Mouse (Mus musculus) kidney, postnatal 10 days (tissue): ENCODE measurements around the gene Zfp146.
A peak's percentile ranks its signal among the peaks of the same experiment; 100 is the strongest.
"Not testable (repeated sequence)": the region's sequence is repeated elsewhere in the genome, so short reads cannot be mapped to it uniquely, and the experiment has no call there.

Source experiments
- DNase-seq: peaks from one replicate; pipeline ENCODE4 v3.0.0; 2021; ENCODE audit warnings: mixed read lengths

Zfp146 gene

DNA sequence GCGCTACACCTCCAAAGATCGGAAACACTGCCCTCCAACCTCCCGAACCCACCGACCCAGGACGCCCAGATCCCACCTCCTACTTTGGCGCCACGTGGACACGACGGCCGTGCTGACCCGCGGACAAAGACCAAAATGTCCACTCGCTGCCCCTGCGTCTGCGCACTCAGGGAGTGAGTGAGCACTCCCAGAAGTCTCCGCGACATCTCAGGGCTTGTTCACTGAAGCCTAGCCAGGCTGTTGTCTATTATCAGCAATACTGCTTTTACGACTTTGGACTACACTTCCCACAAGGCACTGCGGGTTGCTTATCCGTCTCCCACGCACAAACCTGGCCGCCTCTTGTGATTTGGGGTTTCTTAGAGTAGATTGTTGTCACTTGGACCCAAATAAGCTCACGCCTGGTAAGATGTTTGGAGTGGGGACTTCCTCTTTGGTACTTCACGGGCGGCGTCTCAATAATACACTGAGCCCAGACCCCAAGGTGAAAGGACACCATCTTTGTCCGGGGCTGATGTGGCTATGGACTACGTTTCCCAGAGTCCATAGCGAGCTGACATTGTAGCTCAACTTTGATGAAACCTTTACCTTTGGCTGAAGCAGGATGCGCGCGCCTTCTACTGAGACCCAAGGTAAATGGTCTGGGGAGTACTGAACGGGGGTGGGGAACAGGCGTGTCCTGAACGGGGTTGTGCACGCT lies at the start of gene Zfp146:
Gene Zfp146 (minus strand): TSS at position 168 of the 700 bp plus-strand sequence.
- DNase-seq: peak; percentile 94

- DNase-seq: no peak
Observed at GRCm38 (mm10) chr7:30217277-30217676, 47.7 kb upstream of the Zfp146 start.

- peak; percentile 89 for DNase-seq
Observed at GRCm38 (mm10) chr7:30216723-30217151, 47.2 kb upstream of the Zfp146 start.

GRCm38 (mm10) chr7:30215875-30216274 lies 46.3 kb upstream of the Zfp146 start:
- no peak for DNase-seq

DNA sequence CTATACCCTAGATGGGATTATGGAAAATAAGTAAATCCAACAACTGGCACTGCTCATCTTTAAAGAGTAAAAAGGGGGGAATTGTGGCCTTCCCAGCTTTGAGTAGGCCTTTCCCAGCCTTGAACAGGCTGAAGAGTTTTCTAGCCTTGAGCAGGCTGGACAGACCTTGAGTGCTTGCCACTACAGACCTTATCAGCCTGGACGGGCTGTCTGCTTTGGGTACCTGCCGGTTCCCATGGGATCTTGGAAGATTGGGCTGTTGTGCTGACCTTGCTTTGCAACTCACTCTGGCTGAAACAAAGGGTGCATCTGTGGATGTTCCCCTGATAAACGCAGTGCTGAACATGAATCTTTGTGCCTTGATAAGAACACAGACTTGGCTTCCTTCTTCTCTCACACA lies 44.3 kb upstream of the Zfp146 start:
- DNase-seq: no peak

DNA sequence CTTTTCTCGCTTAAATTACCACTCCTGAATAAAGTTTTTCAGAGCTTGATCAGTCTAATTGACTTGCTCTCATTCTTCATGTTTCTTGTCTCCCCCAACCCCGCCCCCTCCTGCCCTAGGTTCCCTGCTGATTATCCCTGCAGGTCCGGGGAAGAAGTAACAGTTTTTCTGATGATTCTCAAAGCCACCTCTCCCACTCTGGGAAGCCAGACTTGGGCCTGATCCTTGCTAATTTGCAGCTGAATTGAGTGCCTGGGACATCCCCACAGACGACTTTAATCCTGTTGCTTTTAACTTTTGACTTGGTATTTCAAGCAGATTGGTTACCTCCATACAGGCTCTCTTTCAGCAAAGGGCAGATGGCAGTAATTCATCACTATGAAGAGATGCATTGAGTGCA lies 41.5 kb upstream of the Zfp146 start:
- DNase-seq: no peak

GRCm38 (mm10) chr7:30206364-30206763 lies 36.8 kb upstream of the Zfp146 start:
- not testable (repeated sequence) for DNase-seq

GRCm38 (mm10) chr7:30205383-30205782 lies 35.8 kb upstream of the Zfp146 start:
- DNase-seq: peak; percentile 84

GRCm38 (mm10) chr7:30204380-30204779 lies 34.8 kb upstream of the Zfp146 start:
- no peak for DNase-seq

GRCm38 (mm10) chr7:30202895-30203690 lies 33.5 kb upstream of the Zfp146 start:
- DNase-seq: no peak

- DNase-seq: not testable (repeated sequence)
Observed at GRCm38 (mm10) chr7:30200661-30201060, 31.1 kb upstream of the Zfp146 start.

GRCm38 (mm10) chr7:30200200-30200599 lies 30.6 kb upstream of the Zfp146 start:
- peak; percentile 10 for DNase-seq

- DNase-seq: peak; percentile 14
Observed at GRCm38 (mm10) chr7:30199498-30200139, 30.1 kb upstream of the Zfp146 start.

DNA sequence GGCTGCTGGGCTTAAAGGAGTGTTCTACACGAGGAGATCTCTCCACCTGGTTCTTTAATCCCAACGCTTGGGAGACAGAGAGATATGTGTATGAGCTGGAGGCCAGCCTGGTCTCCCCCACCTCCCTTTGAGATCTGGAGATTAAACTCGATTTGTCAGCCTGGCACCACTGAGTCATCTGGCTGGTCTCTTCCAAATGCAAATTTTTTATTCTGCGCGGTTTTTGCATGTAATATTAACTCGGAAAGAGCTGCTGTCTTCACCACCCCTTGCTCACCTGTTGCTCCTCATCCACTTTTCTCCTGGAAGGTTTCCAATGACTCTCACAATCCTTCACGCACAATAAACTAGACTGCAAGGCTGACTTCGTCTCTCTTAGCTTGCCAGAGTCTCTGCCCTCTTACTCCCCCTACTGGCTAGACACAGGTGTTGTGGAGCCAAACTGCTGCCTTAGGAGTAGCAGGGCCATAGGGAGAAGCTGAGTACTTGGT lies 29.0 kb upstream of the Zfp146 start, which contains the start of gene Capns1:
Gene Capns1 (minus strand): TSS at position 331 of the 491 bp plus-strand sequence.
- peak; percentile 71 for DNase-seq

DNA sequence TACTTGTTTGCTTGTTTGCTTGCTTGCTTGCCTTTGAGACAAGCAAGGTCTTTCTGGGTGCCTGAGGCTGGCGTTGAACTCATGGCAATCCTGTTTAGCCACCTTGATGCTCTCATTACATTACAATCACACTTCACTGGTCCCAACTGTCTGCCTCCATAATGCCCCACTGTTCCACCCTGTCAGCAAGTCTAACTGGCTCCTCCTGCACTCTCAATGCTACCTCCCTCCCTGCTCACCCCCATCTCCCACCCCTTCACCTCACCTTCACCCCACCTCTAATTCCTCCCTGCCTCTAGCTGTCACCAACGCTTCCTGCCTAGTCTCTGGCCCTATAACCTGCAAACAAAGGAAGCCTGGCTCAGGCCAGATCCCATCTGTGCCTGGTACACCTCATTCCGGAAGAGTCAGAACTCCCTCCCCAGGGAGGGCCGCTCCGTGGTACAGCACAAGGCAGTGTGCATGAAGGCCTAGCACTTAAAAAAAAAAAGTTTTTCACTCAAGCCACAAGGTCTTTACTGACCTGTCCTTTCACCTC lies 28.1 kb upstream of the Zfp146 start:
- DNase-seq: no peak

GRCm38 (mm10) chr7:30196171-30196570 lies 26.6 kb upstream of the Zfp146 start:
- DNase-seq: no peak

GRCm38 (mm10) chr7:30195461-30195860 lies 25.9 kb upstream of the Zfp146 start:
- DNase-seq: no peak

- DNase-seq: peak; percentile 98
Observed at GRCm38 (mm10) chr7:30194884-30195283, 25.3 kb upstream of the Zfp146 start.

DNA sequence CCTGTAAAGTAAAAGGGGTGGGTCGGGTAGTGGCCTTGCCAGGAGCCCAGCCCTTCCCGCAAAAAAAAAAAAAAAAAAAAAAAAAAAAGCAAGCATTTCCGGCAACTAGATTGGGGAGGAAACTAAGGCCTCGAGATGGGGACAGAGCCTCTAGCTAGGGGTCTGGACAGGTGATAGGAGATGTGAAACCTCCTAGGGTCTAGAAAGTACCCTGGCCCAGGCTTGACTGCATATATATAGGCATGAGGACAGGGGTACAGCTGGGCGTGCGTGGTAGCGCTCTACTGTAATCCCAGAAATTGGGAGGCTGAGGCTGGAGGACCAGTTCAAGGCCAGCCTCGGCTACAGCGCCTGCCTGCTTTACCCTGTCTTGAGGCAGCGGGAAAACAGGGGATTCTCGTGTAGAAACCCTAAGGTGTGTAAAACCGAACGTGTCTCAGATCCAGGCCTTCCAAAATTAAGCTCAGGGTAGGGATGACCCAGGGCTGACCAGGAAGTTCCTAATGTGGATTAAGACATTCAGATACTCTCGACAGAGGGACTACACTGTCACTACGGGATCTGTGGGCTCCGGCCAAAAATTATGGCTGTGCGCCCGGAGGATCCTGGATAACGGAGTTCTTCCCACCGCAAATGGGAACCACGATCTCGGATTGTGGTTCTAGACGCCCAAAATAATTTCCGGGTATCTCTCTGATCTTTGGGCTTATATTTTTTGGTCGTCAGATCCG lies 24.7 kb upstream of the Zfp146 start:
- peak; percentile 66 for DNase-seq

GRCm38 (mm10) chr7:30193581-30194100 lies 24.1 kb upstream of the Zfp146 start:
- DNase-seq: peak; percentile 89

- DNase-seq: no peak
Observed at GRCm38 (mm10) chr7:30193013-30193412, 23.5 kb upstream of the Zfp146 start.

DNA sequence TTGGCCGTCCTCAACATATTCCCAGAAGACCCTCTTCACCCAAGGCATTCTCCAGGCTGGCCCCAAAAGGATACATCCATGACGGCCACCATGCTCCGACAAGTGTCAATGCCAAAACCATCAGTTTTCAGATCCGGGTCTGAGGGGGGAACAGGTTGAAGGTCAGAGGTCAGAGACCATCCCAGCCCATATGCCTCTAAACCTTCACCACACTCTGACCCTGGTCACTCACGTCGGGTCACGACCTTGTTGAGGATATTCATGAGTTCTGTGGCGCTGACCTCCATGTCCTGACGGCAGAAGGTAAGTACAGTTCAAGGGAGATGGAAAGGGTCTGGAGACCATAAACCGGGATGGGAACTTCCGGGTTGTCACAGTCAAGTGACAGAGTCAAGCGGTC lies 22.5 kb upstream of the Zfp146 start:
- DNase-seq: no peak
